Mouse (Mus musculus): ENCODE measurements around the gene Angpt4. TPM values are rescaled to one million over a fixed set of nuclear protein-coding genes. Genes with fewer than 3 reads are reported as not detected.

Gene Angpt4
- not detected in 2 replicates for total RNA-seq (2021)
- long read RNA-seq = 0 reads

GRCm38 (mm10) chr2:151910919-151911500 is at the start of gene Angpt4:
Angpt4 (plus strand) TSS chr2:151911210.
- DNase-seq = no peak

- no peak for DNase-seq
Measured at GRCm38 (mm10) chr2:151862257-151862810, 48.7 kb upstream of the Angpt4 start.

GRCm38 (mm10) chr2:151864941-151865340 is 46.1 kb upstream of the Angpt4 start:
- no peak for DNase-seq

GRCm38 (mm10) chr2:151866487-151866886 is 44.5 kb upstream of the Angpt4 start:
- peak; percentile 66 for DNase-seq

GRCm38 (mm10) chr2:151868196-151868595 is 42.8 kb upstream of the Angpt4 start:
- no peak for DNase-seq

GRCm38 (mm10) chr2:151874551-151874950 is 36.5 kb upstream of the Angpt4 start:
- DNase-seq = peak; percentile 18

GRCm38 (mm10) chr2:151876012-151876485 is 35.0 kb upstream of the Angpt4 start:
- DNase-seq = peak; percentile 30

GRCm38 (mm10) chr2:151878645-151879044 is 32.4 kb upstream of the Angpt4 start:
- DNase-seq = no peak

GRCm38 (mm10) chr2:151879760-151880159 is 31.2 kb upstream of the Angpt4 start:
- DNase-seq = no peak

GRCm38 (mm10) chr2:151891031-151891430 is 20.0 kb upstream of the Angpt4 start:
- no peak for DNase-seq

- DNase-seq = no peak
Measured at GRCm38 (mm10) chr2:151893122-151893774, 17.8 kb upstream of the Angpt4 start.

GRCm38 (mm10) chr2:151894209-151894980 is 16.6 kb upstream of the Angpt4 start:
- DNase-seq = no peak

- no peak for DNase-seq
Measured at GRCm38 (mm10) chr2:151895911-151896310, 15.1 kb upstream of the Angpt4 start.

GRCm38 (mm10) chr2:151898106-151898505 is 12.9 kb upstream of the Angpt4 start:
- DNase-seq = no peak

- no peak for DNase-seq
Measured at GRCm38 (mm10) chr2:151900845-151901244, 10.2 kb upstream of the Angpt4 start.

GRCm38 (mm10) chr2:151903267-151903666 is 7.7 kb upstream of the Angpt4 start:
- no peak for DNase-seq

GRCm38 (mm10) chr2:151903933-151904332 is 7.1 kb upstream of the Angpt4 start:
- DNase-seq = no peak

- DNase-seq = no peak
Measured at GRCm38 (mm10) chr2:151904636-151905035, 6.4 kb upstream of the Angpt4 start.

- DNase-seq = no peak
Measured at GRCm38 (mm10) chr2:151907020-151907419, 4.0 kb upstream of the Angpt4 start.

- DNase-seq = no peak
Measured at GRCm38 (mm10) chr2:151909386-151909785, 1.6 kb upstream of the Angpt4 start.

- no peak for DNase-seq
Measured at GRCm38 (mm10) chr2:151910498-151910897, 512 bp upstream of the Angpt4 start.

- no peak for DNase-seq
Measured at GRCm38 (mm10) chr2:151911751-151912150, 741 bp downstream of the Angpt4 start.

- DNase-seq = no peak
Measured at GRCm38 (mm10) chr2:151914120-151914519, 3.1 kb downstream of the Angpt4 start.
